Mouse (Mus musculus): ENCODE results near the gene Myh7b. TPM values are rescaled to one million over a fixed set of nuclear protein-coding genes. Genes with fewer than 3 reads are reported as not detected.
A peak's percentile ranks its signal among the peaks of the same experiment; 100 is the strongest.

The Myh7b gene
- 0.10 TPM in 1 of 2 replicates, not detected in the other for total RNA-seq (2017)

- ATAC-seq (replicated peaks in 1 of 2; ENCODE audit: insufficient read depth in 1 of 2, low FRiP score in 2 of 2, low TSS enrichment in 1 of 2, low read depth in 1 of 2, poor library complexity in 2 of 2, severe bottlenecking in 2 of 2): no peak
These were observed at the start of gene Myh7b for GRCm38 (mm10) chr2:155610978-155611377. Gene Myh7b (plus strand): TSS chr2:155611212.

- no peak for ATAC-seq (replicated peaks in 1 of 2; ENCODE audit: insufficient read depth in 1 of 2, low FRiP score in 2 of 2, low TSS enrichment in 1 of 2, low read depth in 1 of 2, poor library complexity in 2 of 2, severe bottlenecking in 2 of 2)
These were observed 48.8 kb upstream of the Myh7b start for GRCm38 (mm10) chr2:155562209-155562608.

- ATAC-seq (replicated peaks in 1 of 2; ENCODE audit: insufficient read depth in 1 of 2, low FRiP score in 2 of 2, low TSS enrichment in 1 of 2, low read depth in 1 of 2, poor library complexity in 2 of 2, severe bottlenecking in 2 of 2): no peak
These were observed 48.1 kb upstream of the Myh7b start for GRCm38 (mm10) chr2:155562934-155563333.

GRCm38 (mm10) chr2:155567751-155568150 lies 43.3 kb upstream of the Myh7b start:
- peak in 1 of 2 experiments; percentile 29; a peak in 2 of 4 replicates for ATAC-seq (replicated peaks in 1 of 2; ENCODE audit: insufficient read depth in 1 of 2, low FRiP score in 2 of 2, low TSS enrichment in 1 of 2, low read depth in 1 of 2, poor library complexity in 2 of 2, severe bottlenecking in 2 of 2)

GRCm38 (mm10) chr2:155569223-155569807 lies 41.7 kb upstream of the Myh7b start:
- no peak for ATAC-seq (replicated peaks in 1 of 2; ENCODE audit: insufficient read depth in 1 of 2, low FRiP score in 2 of 2, low TSS enrichment in 1 of 2, low read depth in 1 of 2, poor library complexity in 2 of 2, severe bottlenecking in 2 of 2)

GRCm38 (mm10) chr2:155573001-155573400 lies 38.0 kb upstream of the Myh7b start:
- ATAC-seq (replicated peaks in 1 of 2; ENCODE audit: insufficient read depth in 1 of 2, low FRiP score in 2 of 2, low TSS enrichment in 1 of 2, low read depth in 1 of 2, poor library complexity in 2 of 2, severe bottlenecking in 2 of 2): no peak

GRCm38 (mm10) chr2:155573996-155574395 lies 37.0 kb upstream of the Myh7b start:
- ATAC-seq (replicated peaks in 1 of 2; ENCODE audit: insufficient read depth in 1 of 2, low FRiP score in 2 of 2, low TSS enrichment in 1 of 2, low read depth in 1 of 2, poor library complexity in 2 of 2, severe bottlenecking in 2 of 2): no peak

GRCm38 (mm10) chr2:155574700-155575099 lies 36.3 kb upstream of the Myh7b start:
- ATAC-seq (replicated peaks in 1 of 2; ENCODE audit: insufficient read depth in 1 of 2, low FRiP score in 2 of 2, low TSS enrichment in 1 of 2, low read depth in 1 of 2, poor library complexity in 2 of 2, severe bottlenecking in 2 of 2): no peak

- ATAC-seq (replicated peaks in 1 of 2; ENCODE audit: insufficient read depth in 1 of 2, low FRiP score in 2 of 2, low TSS enrichment in 1 of 2, low read depth in 1 of 2, poor library complexity in 2 of 2, severe bottlenecking in 2 of 2): no peak
These were observed 34.4 kb upstream of the Myh7b start for GRCm38 (mm10) chr2:155576656-155577055.

GRCm38 (mm10) chr2:155580331-155580730 lies 30.7 kb upstream of the Myh7b start:
- ATAC-seq (replicated peaks in 1 of 2; ENCODE audit: insufficient read depth in 1 of 2, low FRiP score in 2 of 2, low TSS enrichment in 1 of 2, low read depth in 1 of 2, poor library complexity in 2 of 2, severe bottlenecking in 2 of 2): no peak

- ATAC-seq (replicated peaks in 1 of 2; ENCODE audit: insufficient read depth in 1 of 2, low FRiP score in 2 of 2, low TSS enrichment in 1 of 2, low read depth in 1 of 2, poor library complexity in 2 of 2, severe bottlenecking in 2 of 2): no peak
These were observed 28.5 kb upstream of the Myh7b start for GRCm38 (mm10) chr2:155582384-155582995.

- no peak for ATAC-seq (replicated peaks in 1 of 2; ENCODE audit: insufficient read depth in 1 of 2, low FRiP score in 2 of 2, low TSS enrichment in 1 of 2, low read depth in 1 of 2, poor library complexity in 2 of 2, severe bottlenecking in 2 of 2)
These were observed 28.0 kb upstream of the Myh7b start for GRCm38 (mm10) chr2:155582996-155583395.

- peak; percentile 17 to 64; a peak in 2 of 4 replicates for ATAC-seq (replicated peaks in 1 of 2; ENCODE audit: insufficient read depth in 1 of 2, low FRiP score in 2 of 2, low TSS enrichment in 1 of 2, low read depth in 1 of 2, poor library complexity in 2 of 2, severe bottlenecking in 2 of 2)
These were observed 27.0 kb upstream of the Myh7b start for GRCm38 (mm10) chr2:155583927-155584530.

GRCm38 (mm10) chr2:155585082-155585481 lies 25.9 kb upstream of the Myh7b start:
- ATAC-seq (replicated peaks in 1 of 2; ENCODE audit: insufficient read depth in 1 of 2, low FRiP score in 2 of 2, low TSS enrichment in 1 of 2, low read depth in 1 of 2, poor library complexity in 2 of 2, severe bottlenecking in 2 of 2): no peak

- no peak; a peak in 1 of 4 replicates for ATAC-seq (replicated peaks in 1 of 2; ENCODE audit: insufficient read depth in 1 of 2, low FRiP score in 2 of 2, low TSS enrichment in 1 of 2, low read depth in 1 of 2, poor library complexity in 2 of 2, severe bottlenecking in 2 of 2)
These were observed 25.5 kb upstream of the Myh7b start for GRCm38 (mm10) chr2:155585486-155585885.

GRCm38 (mm10) chr2:155588136-155588535 lies 22.9 kb upstream of the Myh7b start:
- ATAC-seq (replicated peaks in 1 of 2; ENCODE audit: insufficient read depth in 1 of 2, low FRiP score in 2 of 2, low TSS enrichment in 1 of 2, low read depth in 1 of 2, poor library complexity in 2 of 2, severe bottlenecking in 2 of 2): no peak

GRCm38 (mm10) chr2:155589521-155589920 lies 21.5 kb upstream of the Myh7b start:
- ATAC-seq (replicated peaks in 1 of 2; ENCODE audit: insufficient read depth in 1 of 2, low FRiP score in 2 of 2, low TSS enrichment in 1 of 2, low read depth in 1 of 2, poor library complexity in 2 of 2, severe bottlenecking in 2 of 2): no peak

- no peak for ATAC-seq (replicated peaks in 1 of 2; ENCODE audit: insufficient read depth in 1 of 2, low FRiP score in 2 of 2, low TSS enrichment in 1 of 2, low read depth in 1 of 2, poor library complexity in 2 of 2, severe bottlenecking in 2 of 2)
These were observed 20.1 kb upstream of the Myh7b start for GRCm38 (mm10) chr2:155590876-155591275.

- no peak for ATAC-seq (replicated peaks in 1 of 2; ENCODE audit: insufficient read depth in 1 of 2, low FRiP score in 2 of 2, low TSS enrichment in 1 of 2, low read depth in 1 of 2, poor library complexity in 2 of 2, severe bottlenecking in 2 of 2)
These were observed 19.3 kb upstream of the Myh7b start for GRCm38 (mm10) chr2:155591676-155592075.

All from hematopoietic stem cell, adult 5-6 weeks (primary cell).